In genomic region chr9:67865411-67865810, GRCm38 (mm10) we compare ENCODE assay signal across 29 mouse cellular contexts. TPM values are rescaled to one million over a fixed set of nuclear protein-coding genes. Genes with fewer than 3 reads are reported as not detected.
A peak's percentile ranks its signal among the peaks of the same experiment; 100 is the strongest.
DNase-seq lines count a peak whose midpoint lies in the region; ATAC-seq lines count a peak whose summit lies in the region.
"Had no signal": no experiment of that assay in that cellular context is flagged by ENCODE, and none has a peak within 500 bp of the region (broad histone marks: within the 10 kb centered on the region; RNA-seq: fewer than 3 reads in every experiment).

No protein-coding gene starts in this region.

- H3K27me3 ChIP-seq in embryonic facial prominence, embryonic 10.5 days (replicated peaks; ENCODE audit: low read depth, poor library complexity, severe bottlenecking): no peaks in the 10 kb centered on the region
- no peaks in the 10 kb centered on the region for H3K27me3 ChIP-seq in liver, embryonic 15.5 days
- no peaks in the 10 kb centered on the region for H3K27me3 ChIP-seq in forebrain, embryonic 13.5 days
- H3K27me3 ChIP-seq: CH12.LX; embryonic facial prominence, embryonic 15.5 days; forebrain, embryonic 12.5 days; heart, embryonic 15.5 days; limb, embryonic 13.5 days; megakaryocyte, embryonic 14.5 days; midbrain, embryonic 12.5 days; neural tube, embryonic 13.5 days had no signal

- H3K9me3 ChIP-seq in embryonic facial prominence, embryonic 10.5 days: no peaks in the 10 kb centered on the region
- no peaks in the 10 kb centered on the region for H3K9me3 ChIP-seq in liver, embryonic 15.5 days (replicated peaks)
- H3K9me3 ChIP-seq in forebrain, embryonic 13.5 days (replicated peaks): no peaks in the 10 kb centered on the region
- H3K9me3 ChIP-seq: embryonic facial prominence, embryonic 15.5 days; forebrain, embryonic 12.5 days; heart, embryonic 10.5 days; heart, embryonic 15.5 days; limb, embryonic 13.5 days; megakaryocyte, embryonic 14.5 days; midbrain, embryonic 12.5 days; neural tube, embryonic 13.5 days had no signal

- H3K9ac ChIP-seq in liver, embryonic 15.5 days: no peak overlapping the region
- no peak overlapping the region for H3K9ac ChIP-seq in forebrain, embryonic 13.5 days
- H3K9ac ChIP-seq: embryonic facial prominence, embryonic 15.5 days; forebrain, embryonic 12.5 days; heart, embryonic 15.5 days; hindbrain, embryonic 14.5 days; limb, embryonic 13.5 days; midbrain, embryonic 12.5 days; neural tube, embryonic 13.5 days had no signal

- no peak overlapping the region for H3K4me3 ChIP-seq in embryonic facial prominence, embryonic 10.5 days
- H3K4me3 ChIP-seq in liver, embryonic 15.5 days (replicated peaks): no peak overlapping the region
- no peak overlapping the region for H3K4me3 ChIP-seq in forebrain, embryonic 13.5 days
- H3K4me3 ChIP-seq: embryonic facial prominence, embryonic 15.5 days; forebrain, embryonic 12.5 days; heart, embryonic 10.5 days; heart, embryonic 15.5 days; layer of hippocampus, adult 2 months; limb, embryonic 13.5 days; megakaryocyte, embryonic 14.5 days; midbrain, embryonic 12.5 days; myocyte; neural tube, embryonic 13.5 days had no signal

- no peak overlapping the region for H3K4me2 ChIP-seq in liver, embryonic 15.5 days
- H3K4me2 ChIP-seq in forebrain, embryonic 13.5 days: no peak overlapping the region
- H3K4me2 ChIP-seq: embryonic facial prominence, embryonic 15.5 days; forebrain, embryonic 12.5 days; heart, embryonic 15.5 days; hindbrain, embryonic 14.5 days; limb, embryonic 13.5 days; midbrain, embryonic 12.5 days; neural tube, embryonic 13.5 days had no signal

- no peak overlapping the region for H3K27ac ChIP-seq in embryonic facial prominence, embryonic 10.5 days (replicated peaks)
- H3K27ac ChIP-seq in liver, embryonic 15.5 days (replicated peaks): peak overlapping the region; percentile 21
- no peak overlapping the region for H3K27ac ChIP-seq in forebrain, embryonic 13.5 days
- H3K27ac ChIP-seq: embryonic facial prominence, embryonic 15.5 days; forebrain, embryonic 12.5 days; heart, embryonic 10.5 days; heart, embryonic 15.5 days; hindbrain, embryonic 14.5 days; kidney, postnatal 0 days; layer of hippocampus, adult 2 months; limb, embryonic 13.5 days; midbrain, embryonic 12.5 days; neural tube, embryonic 13.5 days had no signal

- DNase-seq in embryo, embryonic 10 days (ENCODE audit: low spot score): peak; percentile 54
- no peak for DNase-seq in embryo, embryonic 9.5 days (ENCODE audit: extremely low spot score)
- DNase-seq in kidney, adult 9 months: peak; percentile 33
- DNase-seq in kidney, adult 11 months: no peak
- peak; percentile 18 for DNase-seq in embryonic facial prominence, embryonic 10.5 days (ENCODE audit: low spot score)
- no peak for DNase-seq in natural killer cell, adult 2 months (ENCODE audit: low spot score in 2 of 2)
- DNase-seq: adrenal gland, adult 2 months; cerebellum, adult 2 months; cerebellum, postnatal 25 days; gastrocnemius, postnatal 14 days; lung, adult 18-20 months; lung, postnatal 4 days had no signal

- H3K4me1 ChIP-seq in embryonic facial prominence, embryonic 10.5 days: peaks cover 36% of the 10 kb centered on the region
- peaks cover 67% of the 10 kb centered on the region for H3K4me1 ChIP-seq in liver, embryonic 15.5 days (replicated peaks)
- H3K4me1 ChIP-seq in forebrain, embryonic 13.5 days: peaks cover 7% of the 10 kb centered on the region; the same call in 1 of the 2 replicates
- H3K4me1 ChIP-seq: embryonic facial prominence, embryonic 15.5 days; heart, embryonic 15.5 days; midbrain, embryonic 12.5 days had no signal

- H3K36me3 ChIP-seq in embryonic facial prominence, embryonic 10.5 days (replicated peaks): 0 out of 2 replicates have a peak, but pooled peaks cover 2% of the 10 kb centered on the region
- peaks cover 13% of the 10 kb centered on the region for H3K36me3 ChIP-seq in liver, embryonic 15.5 days (replicated peaks)
- no peaks in the 10 kb centered on the region for H3K36me3 ChIP-seq in forebrain, embryonic 13.5 days (ENCODE audit: poor library complexity, severe bottlenecking)
- H3K36me3 ChIP-seq: embryonic facial prominence, embryonic 15.5 days; forebrain, embryonic 12.5 days; heart, embryonic 10.5 days; heart, embryonic 15.5 days; limb, embryonic 13.5 days; midbrain, embryonic 12.5 days; neural tube, embryonic 13.5 days had no signal

- WGBS in embryonic facial prominence, embryonic 10.5 days: 36% methylated on average over 7 of the region's 7 CpGs
- WGBS in liver, embryonic 15.5 days (ENCODE audit: insufficient replicate concordance): 66% methylated on average over 7 of the region's 7 CpGs
- 85% methylated on average over 7 of the region's 7 CpGs for WGBS in forebrain, embryonic 13.5 days

- ATAC-seq in liver, embryonic 15.5 days (ENCODE audit: insufficient read depth): no peak
- ATAC-seq in forebrain, embryonic 13.5 days: no peak
- ATAC-seq: activated CD4-positive, CD25-positive, alpha-beta regulatory T cell, adult 4 months; lung, postnatal 0 days had no signal

RNA-seq across cellular contexts. Expression of gene Vps13c, which starts 25.2 kb away (rescaled TPM):
- 3.5 and 4.0 TPM in 2 replicates for polyA plus RNA-seq in embryonic facial prominence, embryonic 10.5 days (2016; fragmentation: Nextera tagmentation; extraction: Ambion mirVana)
- 4.3 and 4.4 TPM in 2 replicates for polyA plus RNA-seq in liver, embryonic 15.5 days (2015; fragmentation: Nextera tagmentation; extraction: Ambion mirVana)
- polyA plus RNA-seq in forebrain, embryonic 13.5 days (2015; fragmentation: Nextera tagmentation; extraction: Ambion mirVana): 7.7 and 8.1 TPM in 2 replicates

RNA-seq across cellular contexts. Expression of gene C2cd4a, which starts 33.3 kb away (rescaled TPM):
- not detected in 2 replicates for polyA plus RNA-seq in embryonic facial prominence, embryonic 10.5 days (2016; fragmentation: Nextera tagmentation; extraction: Ambion mirVana)
- polyA plus RNA-seq in liver, embryonic 15.5 days (2015; fragmentation: Nextera tagmentation; extraction: Ambion mirVana): 0.74 and 1.2 TPM in 2 replicates
- not detected in 2 replicates for polyA plus RNA-seq in forebrain, embryonic 13.5 days (2015; fragmentation: Nextera tagmentation; extraction: Ambion mirVana)
- polyA plus RNA-seq: activated CD4-positive, CD25-positive, alpha-beta regulatory T cell, adult 4 months; forebrain, embryonic 12.5 days; myocyte had no signal

Comparison
In these comparisons a context has a peak if more than half of its experiments do, and no peak if none do; other contexts are left out.
1. DNase-seq: peak in embryo, embryonic 10 days (single experiment), kidney, adult 9 months (single experiment) and embryonic facial prominence, embryonic 10.5 days (single experiment); none in embryo, embryonic 9.5 days (single experiment), kidney, adult 11 months (single experiment) and natural killer cell, adult 2 months (0 of 2).